Mouse (Mus musculus): ENCODE measurements at regions not wholly inside any gene's neighbourhood (a gene's known extent, or its start where the extent isn't known, plus 50 kb on each side); places are given as distances from the start of the nearest gene placed in this dataset.

DNA sequence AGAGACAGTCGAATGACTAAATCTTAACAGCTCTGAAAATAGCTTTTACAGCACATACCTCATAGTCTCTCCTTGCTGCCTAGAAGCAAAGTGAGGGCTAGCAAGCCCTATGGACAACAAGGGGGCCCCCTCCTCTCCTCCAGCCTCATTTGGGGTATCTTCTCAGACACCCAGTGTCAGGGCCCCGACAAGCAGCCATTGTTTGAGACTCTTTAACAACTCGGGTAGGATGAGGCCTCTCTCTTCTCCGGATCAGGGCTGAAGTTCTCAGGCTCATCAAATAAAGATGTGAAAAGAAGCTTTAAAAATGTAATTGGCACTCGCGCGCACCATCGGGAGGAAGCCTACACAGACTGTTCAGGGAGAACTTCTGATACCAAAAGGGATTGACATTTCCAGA lies 71.8 kb upstream of the Tlk1 start:
- no peak for TF ChIP-seq CTCF (IDR thresholded peaks at IDR 0.05; ENCODE audit: low read depth)
- no peak for TF ChIP-seq EP300 (optimal IDR thresholded peaks at IDR 0.05)
